ENCODE assay signal across 12 mouse cellular contexts in genomic region chr3:87160819-87161509, GRCm38 (mm10). TPM values are rescaled to one million over a fixed set of nuclear protein-coding genes. Genes with fewer than 3 reads are reported as not detected.
DNase-seq lines count a peak whose midpoint lies in the region; ATAC-seq and TF ChIP-seq lines count a peak whose summit lies in the region.
"Had no signal": no experiment of that assay in that cellular context is flagged by ENCODE, and none has a peak within 500 bp of the region (broad histone marks: within the 10 kb centered on the region; RNA-seq: fewer than 3 reads in every experiment).

No protein-coding gene starts in this region.

- 19% methylated on average over 6 of the region's 6 CpGs for WGBS in forebrain, postnatal 0 days
- 64% methylated on average over 6 of the region's 6 CpGs for WGBS in midbrain, embryonic 10.5 days

- H3K36me3 ChIP-seq in forebrain, postnatal 0 days (ENCODE audit: insufficient read depth), result no peaks in the 10 kb centered on the region
- peaks cover 63% of the 10 kb centered on the region for H3K36me3 ChIP-seq in midbrain, embryonic 10.5 days

- peaks cover 6% of the 10 kb centered on the region; the same call in 1 of the 2 replicates for H3K4me1 ChIP-seq in forebrain, postnatal 0 days (ENCODE audit: insufficient read depth)
- peaks cover 91% of the 10 kb centered on the region for H3K4me1 ChIP-seq in midbrain, embryonic 10.5 days

- no peak overlapping the region for H3K4me2 ChIP-seq in forebrain, postnatal 0 days (ENCODE audit: low read depth)

- DNase-seq in Muller cell, postnatal 12 days (ENCODE audit: inconsistent ontology term), result peak; percentile 49
- DNase-seq in brain, embryonic 14.5 days (ENCODE audit: low read depth), result peak; percentile 93
- peak; percentile 45 for DNase-seq in forebrain, postnatal 0 days
- DNase-seq in midbrain, embryonic 10.5 days (ENCODE audit: low spot score), result no peak
- no peak for DNase-seq in c-Kit-positive CD71-positive TER-119-positive erythroid progenitor cells, embryonic 14.5 days (ENCODE audit: low spot score)
- no peak for DNase-seq in layer of hippocampus, adult 9-11 months
- DNase-seq in embryo, embryonic 9.5 days (ENCODE audit: extremely low spot score), result no peak
- no peak for DNase-seq in frontal cortex, postnatal 14 days (ENCODE audit: low spot score in 2 of 2)
- DNase-seq: cerebellum, adult 11-12 months; gastrocnemius, postnatal 10 days; liver; lung, postnatal 14 days had no signal

- no peak overlapping the region for H3K4me3 ChIP-seq in forebrain, postnatal 0 days (ENCODE audit: low read depth, low read length)
- no peak overlapping the region for H3K4me3 ChIP-seq in midbrain, embryonic 10.5 days

- peak; percentile 87 for ATAC-seq in forebrain, postnatal 0 days

- H3K27ac ChIP-seq in forebrain, postnatal 0 days (ENCODE audit: low read depth, low read length), result peak overlapping the region; percentile 48
- H3K27ac ChIP-seq in midbrain, embryonic 10.5 days (replicated peaks), result peak overlapping the region; percentile 63; the same call in 1 of the 2 replicates

- H3K9me3 ChIP-seq in forebrain, postnatal 0 days (ENCODE audit: low read length), result no peaks in the 10 kb centered on the region
- H3K9me3 ChIP-seq in midbrain, embryonic 10.5 days (replicated peaks), result no peaks in the 10 kb centered on the region

- H3K9ac ChIP-seq in forebrain, postnatal 0 days, result no peak overlapping the region

- TF ChIP-seq CTCF in brain, embryonic 14.5 days (IDR thresholded peaks at IDR 0.05; ENCODE audit: borderline replicate concordance, extremely low read depth, insufficient read depth, insufficient read length), result no peak
- TF ChIP-seq CTCF in forebrain, postnatal 0 days (IDR thresholded peaks at IDR 0.05; ENCODE audit: low read depth), result no peak

- no peaks in the 10 kb centered on the region for H3K27me3 ChIP-seq in forebrain, postnatal 0 days (ENCODE audit: insufficient read depth, low read length)
- no peaks in the 10 kb centered on the region for H3K27me3 ChIP-seq in midbrain, embryonic 10.5 days (ENCODE audit: low read depth, poor library complexity, severe bottlenecking)

- TF ChIP-seq POLR2A in brain, embryonic 14.5 days (IDR thresholded peaks at IDR 0.05; ENCODE audit: borderline replicate concordance, extremely low read depth, insufficient read depth, insufficient read length, poor library complexity, severe bottlenecking), result no peak

RNA-seq across cellular contexts. Expression of gene Kirrel, which starts 13.6 kb away (rescaled TPM):
- polyA plus RNA-seq in brain, embryonic 14.5 days (2012; rRNA removed), result 19.3 and 22.9 TPM in 2 replicates
- total RNA-seq in forebrain, postnatal 0 days (2014; rRNA removed), result 4.7 and 6.9 TPM in 2 replicates
- 1.1 and 2.2 TPM in 2 replicates for polyA plus RNA-seq in forebrain, postnatal 0 days (2015; fragmentation: Nextera tagmentation; extraction: Ambion mirVana)
- polyA plus RNA-seq in midbrain, embryonic 10.5 days (2016; fragmentation: Nextera tagmentation; extraction: Ambion mirVana), result 11.2 and 11.6 TPM in 2 replicates

Comparison
In these comparisons a context has a peak if more than half of its experiments do, and no peak if none do; other contexts are left out.
1. DNase-seq: peak in Muller cell, postnatal 12 days (single experiment), brain, embryonic 14.5 days (single experiment) and forebrain, postnatal 0 days (single experiment); none in midbrain, embryonic 10.5 days (single experiment), c-Kit-positive CD71-positive TER-119-positive erythroid progenitor cells, embryonic 14.5 days (single experiment), layer of hippocampus, adult 9-11 months (single experiment), embryo, embryonic 9.5 days (single experiment) and frontal cortex, postnatal 14 days (0 of 2).